Mouse (Mus musculus): ENCODE data around the gene Krt23. TPM values are rescaled to one million over a fixed set of nuclear protein-coding genes. Genes with fewer than 3 reads are reported as not detected.

The Krt23 gene
- polyA plus RNA-seq (2015; fragmentation: Nextera tagmentation; extraction: Ambion mirVana) = 0.10 TPM in 1 of 2 replicates, not detected in the other

GRCm38 (mm10) chr11:99492733-99493573 is at the start of gene Krt23:
Gene Krt23, minus strand, starts transcription at chr11:99493137.

GRCm38 (mm10) chr11:99521288-99521860 is 28.4 kb upstream of the Krt23 start, which contains the start of gene Krt39:
Gene Krt39, minus strand, starts transcription at chr11:99521338.

DNA sequence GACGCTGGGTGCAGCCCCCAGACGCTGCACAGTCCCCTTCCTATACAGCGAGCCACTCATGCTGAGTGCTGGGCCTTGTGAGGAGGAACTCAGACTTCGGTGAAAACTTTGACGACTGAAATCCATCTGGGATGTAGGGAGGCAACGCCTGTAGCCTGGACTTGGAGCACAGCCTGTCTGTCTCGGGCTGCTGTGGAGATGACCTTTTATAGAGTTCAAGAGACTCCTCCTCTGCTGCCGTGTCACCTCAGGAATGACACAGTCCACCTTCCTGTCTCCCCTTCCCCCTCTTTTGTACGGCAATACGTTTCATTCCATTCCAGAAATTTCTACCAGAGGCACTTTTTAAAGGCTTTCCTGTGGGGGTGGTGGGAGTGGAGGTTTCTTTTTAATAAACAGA is 55.0 kb downstream of the Krt23 start, which contains the start of gene Krt20:
Krt20 (minus strand) TSS at position 179 of the 400 bp plus-strand sequence.

Other genes with a start within 250 kb of the Krt23 start
- 0.32 and 0.67 TPM in 2 replicates for gene Krt222, start 249.1 kb downstream of the Krt23 start, polyA plus RNA-seq (2015; fragmentation: Nextera tagmentation; extraction: Ambion mirVana)
- 0.08 TPM in 1 of 2 replicates, not detected in the other for gene Krt24, start 207.9 kb downstream of the Krt23 start, polyA plus RNA-seq (2015; fragmentation: Nextera tagmentation; extraction: Ambion mirVana)
- not detected in 2 replicates for gene Krt25, start 170.2 kb downstream of the Krt23 start, polyA plus RNA-seq (2015; fragmentation: Nextera tagmentation; extraction: Ambion mirVana)
- not detected in 2 replicates for gene Krt26, start 155.2 kb downstream of the Krt23 start, polyA plus RNA-seq (2015; fragmentation: Nextera tagmentation; extraction: Ambion mirVana)
- not detected in 2 replicates for gene Krt27, start 142.0 kb downstream of the Krt23 start, polyA plus RNA-seq (2015; fragmentation: Nextera tagmentation; extraction: Ambion mirVana)
- gene Krt28, start 118.2 kb downstream of the Krt23 start, polyA plus RNA-seq (2015; fragmentation: Nextera tagmentation; extraction: Ambion mirVana) = not detected in 2 replicates
- 7.3 and 9.6 TPM in 2 replicates for gene Krt10, start 103.8 kb downstream of the Krt23 start, polyA plus RNA-seq (2015; fragmentation: Nextera tagmentation; extraction: Ambion mirVana)
- gene Krt12, start 70.9 kb downstream of the Krt23 start, polyA plus RNA-seq (2015; fragmentation: Nextera tagmentation; extraction: Ambion mirVana) = not detected in 2 replicates
- 0.06 and 0.22 TPM in 2 replicates for gene Krt20, start 55.0 kb downstream of the Krt23 start, polyA plus RNA-seq (2015; fragmentation: Nextera tagmentation; extraction: Ambion mirVana)
- gene Krt39, start 28.2 kb upstream of the Krt23 start, polyA plus RNA-seq (2015; fragmentation: Nextera tagmentation; extraction: Ambion mirVana) = not detected in 2 replicates
- gene Krt40, start 50.0 kb upstream of the Krt23 start, polyA plus RNA-seq (2015; fragmentation: Nextera tagmentation; extraction: Ambion mirVana) = not detected in 2 replicates
- not detected in 2 replicates for gene Krtap3-3, start 57.7 kb upstream of the Krt23 start, polyA plus RNA-seq (2015; fragmentation: Nextera tagmentation; extraction: Ambion mirVana)
- not detected in 2 replicates for gene Krtap3-2, start 63.7 kb upstream of the Krt23 start, polyA plus RNA-seq (2015; fragmentation: Nextera tagmentation; extraction: Ambion mirVana)
- gene Gm11939, start 66.3 kb upstream of the Krt23 start, polyA plus RNA-seq (2015; fragmentation: Nextera tagmentation; extraction: Ambion mirVana) = not detected in 2 replicates
- gene Krtap3-1, start 73.5 kb upstream of the Krt23 start, polyA plus RNA-seq (2015; fragmentation: Nextera tagmentation; extraction: Ambion mirVana) = not detected in 2 replicates
- not detected in 2 replicates for gene Krtap1-5, start 87.9 kb upstream of the Krt23 start, polyA plus RNA-seq (2015; fragmentation: Nextera tagmentation; extraction: Ambion mirVana)
- not detected in 2 replicates for gene Krtap1-4, start 90.5 kb upstream of the Krt23 start, polyA plus RNA-seq (2015; fragmentation: Nextera tagmentation; extraction: Ambion mirVana)
- gene Krtap1-3, start 98.2 kb upstream of the Krt23 start, polyA plus RNA-seq (2015; fragmentation: Nextera tagmentation; extraction: Ambion mirVana) = not detected in 2 replicates
- gene Krtap9-3, start 105.0 kb upstream of the Krt23 start, polyA plus RNA-seq (2015; fragmentation: Nextera tagmentation; extraction: Ambion mirVana) = not detected in 2 replicates
- not detected in 2 replicates for gene Gm11938, start 110.2 kb upstream of the Krt23 start, polyA plus RNA-seq (2015; fragmentation: Nextera tagmentation; extraction: Ambion mirVana)
- not detected in 2 replicates for gene Gm11937, start 117.1 kb upstream of the Krt23 start, polyA plus RNA-seq (2015; fragmentation: Nextera tagmentation; extraction: Ambion mirVana)
- gene Krtap2-4, start 121.7 kb upstream of the Krt23 start, polyA plus RNA-seq (2015; fragmentation: Nextera tagmentation; extraction: Ambion mirVana) = not detected in 2 replicates
- gene Gm11562, start 127.3 kb upstream of the Krt23 start, polyA plus RNA-seq (2015; fragmentation: Nextera tagmentation; extraction: Ambion mirVana) = not detected in 2 replicates
- gene Krtap4-1, start 135.1 kb upstream of the Krt23 start, polyA plus RNA-seq (2015; fragmentation: Nextera tagmentation; extraction: Ambion mirVana) = not detected in 2 replicates
- gene Krtap4-2, start 141.9 kb upstream of the Krt23 start, polyA plus RNA-seq (2015; fragmentation: Nextera tagmentation; extraction: Ambion mirVana) = not detected in 2 replicates
- not detected in 2 replicates for gene Krtap4-7, start 151.0 kb upstream of the Krt23 start, polyA plus RNA-seq (2015; fragmentation: Nextera tagmentation; extraction: Ambion mirVana)
- gene Gm11555, start 157.1 kb upstream of the Krt23 start, polyA plus RNA-seq (2015; fragmentation: Nextera tagmentation; extraction: Ambion mirVana) = not detected in 2 replicates
- gene Gm11563, start 165.8 kb upstream of the Krt23 start, polyA plus RNA-seq (2015; fragmentation: Nextera tagmentation; extraction: Ambion mirVana) = not detected in 2 replicates
- gene Krtap4-6, start 172.8 kb upstream of the Krt23 start, polyA plus RNA-seq (2015; fragmentation: Nextera tagmentation; extraction: Ambion mirVana) = not detected in 2 replicates
- not detected in 2 replicates for gene Gm14190, start 197.6 kb upstream of the Krt23 start, polyA plus RNA-seq (2015; fragmentation: Nextera tagmentation; extraction: Ambion mirVana)
- gene Gm14180, start 241.2 kb upstream of the Krt23 start, polyA plus RNA-seq (2015; fragmentation: Nextera tagmentation; extraction: Ambion mirVana) = not detected in 2 replicates

Measured in spleen, postnatal 0 days (tissue).